Comparison of ENCODE assay signal across 39 mouse cellular contexts in the genomic region with DNA sequence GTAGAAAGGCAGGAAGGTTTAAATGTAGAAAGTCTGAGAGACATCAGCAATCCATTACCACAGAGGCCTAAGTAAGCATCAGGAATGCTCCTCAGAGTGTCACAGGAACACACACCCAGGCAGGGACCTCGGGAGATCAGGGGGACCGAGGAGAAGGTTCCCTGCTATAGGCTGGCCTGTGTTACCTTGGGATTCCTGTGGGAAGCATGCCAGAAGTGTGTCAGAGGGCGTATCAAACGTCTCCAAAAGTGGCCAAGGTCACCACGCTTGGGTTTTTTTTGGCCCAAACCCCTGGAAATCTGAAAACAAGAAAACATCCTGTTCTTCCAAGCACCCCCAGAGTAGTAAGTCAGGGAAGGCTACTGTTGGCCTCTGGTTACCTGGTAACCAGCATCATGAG. TPM values are rescaled to one million over a fixed set of nuclear protein-coding genes. Genes with fewer than 3 reads are reported as not detected.
"Had no signal": no experiment of that assay in that cellular context is flagged by ENCODE, and none has a peak within 500 bp of the region (broad histone marks: within the 10 kb centered on the region; RNA-seq: fewer than 3 reads in every experiment).

A gene (minus strand): TSS at position 364 of the 400 bp plus-strand sequence.

RNA-seq across cellular contexts. Expression of the gene that starts here (rescaled TPM):
- total RNA-seq: gastrocnemius, adult 18-20 months; gastrocnemius, adult 8-10 months; gastrocnemius, postnatal 14 days; gastrocnemius, postnatal 36 days; heart, adult 8-10 months; heart, postnatal 14 days; heart, postnatal 36 days; hematopoietic stem cell, adult 5-6 weeks; hindbrain, postnatal 0 days; layer of hippocampus, adult 18-20 months; layer of hippocampus, adult 8-10 months; layer of hippocampus, postnatal 14 days; layer of hippocampus, postnatal 36 days; left cerebral cortex, adult 18-20 months; left cerebral cortex, adult 8-10 months; left cerebral cortex, postnatal 10 days; left cerebral cortex, postnatal 25 days; left cerebral cortex, postnatal 4 days; liver, adult 2 months had no signal
- polyA plus RNA-seq: gonadal fat pad, adult 2 months; heart, embryonic 11.5 days; heart, embryonic 13.5 days; heart, embryonic 15.5 days; heart, postnatal 0 days; hindbrain, embryonic 11.5 days; hindbrain, embryonic 13.5 days; hindbrain, embryonic 15.5 days; hindbrain, postnatal 0 days; intestine, embryonic 14.5 days; intestine, embryonic 16.5 days; kidney, adult 2 months; kidney, embryonic 15.5 days; kidney, postnatal 0 days; large intestine, adult 2 months; limb, embryonic 11.5 days; limb, embryonic 13.5 days; limb, embryonic 15.5 days; liver, adult 2 months; liver, embryonic 12.5 days; liver, embryonic 14.5 days; liver, embryonic 16.5 days had no signal
